Mouse (Mus musculus) midbrain, embryonic 14.5 days (tissue): ENCODE results near the gene Gm7168. TPM values are rescaled to one million over a fixed set of nuclear protein-coding genes. Genes with fewer than 3 reads are reported as not detected.
A peak's percentile ranks its signal among the peaks of the same experiment; 100 is the strongest.
"Not testable (repeated sequence)": the region's sequence is repeated elsewhere in the genome, so short reads cannot be mapped to it uniquely, and the experiment has no call there.

ENCODE experiments used
- ATAC-seq: fragments of 200-750 bp; cut with Nextera tagmentation; 2 replicates; pipeline ENCODE4 v1.8.0; 2017; ENCODE audit warnings: moderate number of reproducible peaks, moderate library complexity; ENCODE audit not compliant: low FRiP score, low TSS enrichment
- DNase-seq: peaks from one replicate; pipeline ENCODE4 v3.0.0-alpha.2; 2015
- H3K27ac ChIP-seq: fragments of 300-500 bp; sonication (generic); replicated peaks from 2 replicates; pipeline ENCODE4 v1.5.1; 2014; ENCODE audit warnings: mild to moderate bottlenecking, low read depth, low read length, moderate library complexity
- H3K27me3 ChIP-seq: fragments of 300-500 bp; sonication (generic); 2 replicates; pipeline ENCODE4 v1.6.1; 2014; ENCODE audit warnings: low read length, control low read depth, mixed read lengths; ENCODE audit not compliant: control insufficient read depth, insufficient read depth
- H3K36me3 ChIP-seq: fragments of 300-500 bp; sonication (generic); 2 replicates; pipeline ENCODE4 v1.6.1; 2014; ENCODE audit warnings: low read length, control low read depth; ENCODE audit not compliant: control insufficient read depth, insufficient read depth
- H3K4me1 ChIP-seq: fragments of 300-500 bp; sonication (generic); 2 replicates; pipeline ENCODE4 v1.6.1; 2014; ENCODE audit warnings: mild to moderate bottlenecking, antibody characterized with exemption, low read length, control low read depth; ENCODE audit not compliant: control insufficient read depth, insufficient read depth
- H3K4me2 ChIP-seq: fragments of 300-500 bp; sonication (generic); 2 replicates; pipeline ENCODE4 v1.6.1; 2014; ENCODE audit warnings: mild to moderate bottlenecking, low read length, moderate library complexity
- H3K4me3 ChIP-seq: fragments of 300-500 bp; sonication (generic); replicated peaks from 2 replicates; pipeline ENCODE4 v1.5.1; 2014; ENCODE audit warnings: low read depth, low read length
- H3K9ac ChIP-seq: fragments of 300-500 bp; sonication (generic); replicated peaks from 2 replicates; pipeline ENCODE4 v1.6.1; 2014; ENCODE audit warnings: mild to moderate bottlenecking, low read length, moderate library complexity
- H3K9me3 ChIP-seq: fragments of 300-500 bp; sonication (generic); 2 replicates; pipeline ENCODE4 v1.6.1; 2016; ENCODE audit warnings: low read length, control low read depth, mixed read lengths; ENCODE audit not compliant: control insufficient read depth
- WGBS: fragments of 180-500 bp; shearing (Covaris S2); extraction: QIAGEN DNeasy Blood & Tissue Kit; methylation state at CpG from one replicate; pipeline ENCODE4 v1.1.7; 2014; 5-methylcytosine and 5-hydroxymethylcytosine counted together
- polyA plus RNA-seq: library from polyadenylated mRNA; unstranded; fragments of >200 nt; fragmentation: Nextera tagmentation; extraction: Ambion mirVana; gene quantifications from 2 replicates; pipeline ENCODE4 v1.2.1, GENCODE M21; 2014

Gene Gm7168
- polyA plus RNA-seq, 1 experiment from 2014 or later = not detected

- 66% methylated on average over 2 of the region's 2 CpGs for WGBS
- ATAC-seq = no peak
- peak; percentile 5 for DNase-seq
These were observed 24.8 kb upstream of the Gm7168 start for GRCm38 (mm10) chr17:13923418-13923817.

GRCm38 (mm10) chr17:13924588-13924987 lies 23.6 kb upstream of the Gm7168 start:
- Histone ChIP-seq H3K9me3 (no peaks in the 10 kb centered on the region), H3K4me2 (no peak overlapping the region), H3K36me3 (no peaks in the 10 kb centered on the region), H3K27me3 (no peaks in the 10 kb centered on the region), H3K4me3 (no peak overlapping the region), H3K9ac (no peak overlapping the region), H3K27ac (no peak overlapping the region), H3K4me1 (no peaks in the 10 kb centered on the region)
- no peak for ATAC-seq
- WGBS = 98% methylated on average over 2 of the region's 2 CpGs
- DNase-seq = no peak

More at GRCm38 (mm10) chr17:13923418-13923817, 24.8 kb upstream of the Gm7168 start:
- H3K4me2 ChIP-seq = no peak overlapping the region
- no peak overlapping the region for H3K4me3 ChIP-seq
- no peaks in the 10 kb centered on the region for H3K4me1 ChIP-seq
- H3K9ac ChIP-seq = no peak overlapping the region
- H3K27ac ChIP-seq = no peak overlapping the region
- no peaks in the 10 kb centered on the region for H3K36me3 ChIP-seq
- no peaks in the 10 kb centered on the region for H3K9me3 ChIP-seq
- no peaks in the 10 kb centered on the region for H3K27me3 ChIP-seq

- no peak for ATAC-seq
- H3K4me2 ChIP-seq = no peak overlapping the region
- no peaks in the 10 kb centered on the region for H3K4me1 ChIP-seq
- no peaks in the 10 kb centered on the region for H3K36me3 ChIP-seq
- no peak overlapping the region for H3K4me3 ChIP-seq
- no peak for DNase-seq
- H3K9ac ChIP-seq = no peak overlapping the region
- WGBS = 62% methylated on average over 3 of the region's 3 CpGs
- H3K9me3 ChIP-seq = no peaks in the 10 kb centered on the region
- no peaks in the 10 kb centered on the region for H3K27me3 ChIP-seq
- H3K27ac ChIP-seq = no peak overlapping the region
These were observed 22.2 kb upstream of the Gm7168 start for GRCm38 (mm10) chr17:13925931-13926330.

GRCm38 (mm10) chr17:13930421-13930820 lies 17.8 kb upstream of the Gm7168 start:
- DNase-seq (no peak), ATAC-seq (no peak)
- H3K9me3 ChIP-seq = no peaks in the 10 kb centered on the region
- no peak overlapping the region for H3K9ac ChIP-seq
- no peaks in the 10 kb centered on the region for H3K36me3 ChIP-seq
- no peaks in the 10 kb centered on the region for H3K27me3 ChIP-seq
- H3K4me2 ChIP-seq = no peak overlapping the region
- H3K4me3 ChIP-seq = no peak overlapping the region
- H3K27ac ChIP-seq = no peak overlapping the region
- no peaks in the 10 kb centered on the region for H3K4me1 ChIP-seq
- WGBS = 89% methylated on average over 9 of the region's 9 CpGs

- H3K4me3 ChIP-seq, H3K4me2 ChIP-seq, H3K36me3 ChIP-seq, H3K9ac ChIP-seq, ATAC-seq, H3K27me3 ChIP-seq, H3K9me3 ChIP-seq, H3K27ac ChIP-seq, H3K4me1 ChIP-seq, DNase-seq: not testable (repeated sequence)
- 97% methylated on average over 2 of the region's 2 CpGs for WGBS
These were observed 12.8 kb upstream of the Gm7168 start for GRCm38 (mm10) chr17:13935364-13935763.

GRCm38 (mm10) chr17:13937787-13938186 lies 10.4 kb upstream of the Gm7168 start:
- H3K27ac ChIP-seq = no peak overlapping the region
- WGBS = 95% methylated on average over 4 of the region's 4 CpGs
- no peak overlapping the region for H3K4me2 ChIP-seq
- ATAC-seq = no peak
- no peaks in the 10 kb centered on the region for H3K27me3 ChIP-seq
- no peaks in the 10 kb centered on the region for H3K9me3 ChIP-seq
- H3K36me3 ChIP-seq = no peaks in the 10 kb centered on the region
- H3K9ac ChIP-seq = no peak overlapping the region
- H3K4me1 ChIP-seq = no peaks in the 10 kb centered on the region
- DNase-seq = no peak
- no peak overlapping the region for H3K4me3 ChIP-seq

GRCm38 (mm10) chr17:13938652-13939051 lies 9.5 kb upstream of the Gm7168 start:
- no peaks in the 10 kb centered on the region for H3K27me3 ChIP-seq
- H3K9me3 ChIP-seq = no peaks in the 10 kb centered on the region
- H3K27ac ChIP-seq = no peak overlapping the region
- WGBS = 85% methylated on average over 3 of the region's 3 CpGs
- H3K36me3 ChIP-seq = no peaks in the 10 kb centered on the region
- no peak overlapping the region for H3K4me3 ChIP-seq
- H3K4me2 ChIP-seq = no peak overlapping the region
- ATAC-seq = no peak
- no peaks in the 10 kb centered on the region for H3K4me1 ChIP-seq
- no peak overlapping the region for H3K9ac ChIP-seq
- no peak for DNase-seq

GRCm38 (mm10) chr17:13939231-13939630 lies 8.9 kb upstream of the Gm7168 start:
- not testable (repeated sequence) for H3K27ac ChIP-seq, DNase-seq, H3K9ac ChIP-seq, H3K4me1 ChIP-seq, H3K4me2 ChIP-seq, H3K4me3 ChIP-seq, H3K9me3 ChIP-seq, H3K27me3 ChIP-seq, H3K36me3 ChIP-seq, ATAC-seq
- 92% methylated on average over 2 of the region's 2 CpGs for WGBS

- no peaks in the 10 kb centered on the region for H3K4me1 ChIP-seq
- H3K4me2 ChIP-seq = no peak overlapping the region
- ATAC-seq = no peak
- 83% methylated on average over 1 of the region's 1 CpGs for WGBS
- no peak overlapping the region for H3K4me3 ChIP-seq
- H3K27ac ChIP-seq = no peak overlapping the region
- no peaks in the 10 kb centered on the region for H3K9me3 ChIP-seq
- H3K27me3 ChIP-seq = no peaks in the 10 kb centered on the region
- H3K36me3 ChIP-seq = no peaks in the 10 kb centered on the region
- no peak overlapping the region for H3K9ac ChIP-seq
- DNase-seq = no peak
These were observed 7.7 kb upstream of the Gm7168 start for GRCm38 (mm10) chr17:13940487-13940886.
